Mouse (Mus musculus) lung, adult 18-20 months (tissue): ENCODE data around the gene Slc23a2.

ENCODE experiments used
- DNase-seq, 2 experiments: peaks; one replicate each; pipeline ENCODE4 v3.0.0; 2022; ENCODE audit warnings: mixed read lengths in 2 of 2

The Slc23a2 gene

GRCm38 (mm10) chr2:132144971-132145691, at the start of gene Slc23a2:
Gene Slc23a2, minus strand, starts transcription at chr2:132145108.
- peak; percentile 32 to 48 for DNase-seq

- no peak for DNase-seq
These were observed 45.8 kb upstream of the Slc23a2 start for GRCm38 (mm10) chr2:132190602-132191161.

GRCm38 (mm10) chr2:132183874-132184273, 39.0 kb upstream of the Slc23a2 start:
- DNase-seq, result no peak

- DNase-seq, result peak in 1 of 2 experiments; percentile 3
These were observed 35.7 kb upstream of the Slc23a2 start for GRCm38 (mm10) chr2:132180463-132181205.

- DNase-seq, result no peak
These were observed 34.5 kb upstream of the Slc23a2 start for GRCm38 (mm10) chr2:132179371-132179770.

- no peak for DNase-seq
These were observed 32.5 kb upstream of the Slc23a2 start for GRCm38 (mm10) chr2:132177406-132177805.

GRCm38 (mm10) chr2:132176289-132176848, 31.5 kb upstream of the Slc23a2 start:
- DNase-seq, result no peak

- no peak for DNase-seq
These were observed 29.1 kb upstream of the Slc23a2 start for GRCm38 (mm10) chr2:132174048-132174447.

- DNase-seq, result no peak
These were observed 27.0 kb upstream of the Slc23a2 start for GRCm38 (mm10) chr2:132171939-132172338.

- peak in 1 of 2 experiments; percentile 12 for DNase-seq
These were observed 24.2 kb upstream of the Slc23a2 start for GRCm38 (mm10) chr2:132169150-132169549.

- DNase-seq, result no peak
These were observed 18.7 kb upstream of the Slc23a2 start for GRCm38 (mm10) chr2:132163626-132164025.

- DNase-seq, result no peak
These were observed 12.6 kb upstream of the Slc23a2 start for GRCm38 (mm10) chr2:132157482-132157881.

GRCm38 (mm10) chr2:132152670-132153069, 7.8 kb upstream of the Slc23a2 start:
- DNase-seq, result no peak

GRCm38 (mm10) chr2:132151592-132151991, 6.7 kb upstream of the Slc23a2 start:
- peak; percentile 41 to 55 for DNase-seq

- DNase-seq, result no peak
These were observed 6.0 kb upstream of the Slc23a2 start for GRCm38 (mm10) chr2:132150926-132151325.

GRCm38 (mm10) chr2:132146502-132146901, 1.6 kb upstream of the Slc23a2 start:
- DNase-seq, result peak; percentile 21 to 64

GRCm38 (mm10) chr2:132143943-132144927, 673 bp downstream of the Slc23a2 start:
- DNase-seq, result no peak

- DNase-seq, result no peak
These were observed 2.3 kb downstream of the Slc23a2 start for GRCm38 (mm10) chr2:132142606-132143005.

- no peak for DNase-seq
These were observed 4.4 kb downstream of the Slc23a2 start for GRCm38 (mm10) chr2:132140536-132140935.

- no peak for DNase-seq
These were observed 5.8 kb downstream of the Slc23a2 start for GRCm38 (mm10) chr2:132139099-132139498.

- DNase-seq, result peak; percentile 52 to 57
These were observed 8.9 kb downstream of the Slc23a2 start for GRCm38 (mm10) chr2:132135876-132136637.
